Mouse (Mus musculus) small intestine, adult 2 months (tissue): Measurements from ENCODE around the gene Ltc4s. TPM values are rescaled to one million over a fixed set of nuclear protein-coding genes. Genes with fewer than 3 reads are reported as not detected.

Source experiments
- H3K27ac ChIP-seq: fragments of 200-500 bp; 2 replicates; pipeline ENCODE4 v1.5.1; 2012; ENCODE audit warnings: low read depth, low read length, control low read depth, inconsistent platforms; ENCODE audit not compliant: insufficient read depth
- H3K27me3 ChIP-seq: fragments of 200-500 bp; 2 replicates; pipeline ENCODE4 v1.6.1; 2012; ENCODE audit warnings: mild to moderate bottlenecking, moderate library complexity, low read length, inconsistent platforms; ENCODE audit not compliant: control insufficient read depth, insufficient read depth
- H3K36me3 ChIP-seq: fragments of 200-500 bp; 2 replicates; pipeline ENCODE4 v1.6.1; 2012; ENCODE audit warnings: mild to moderate bottlenecking, low read length, control low read depth, inconsistent platforms; ENCODE audit not compliant: control insufficient read depth, insufficient read depth
- H3K4me1 ChIP-seq: fragments of 200-500 bp; 2 replicates; pipeline ENCODE4 v1.6.1; 2012; ENCODE audit warnings: low read length, inconsistent platforms, mixed read lengths; ENCODE audit not compliant: control insufficient read depth, insufficient read depth, insufficient read length
- H3K4me3 ChIP-seq: fragments of 200-500 bp; 2 replicates; pipeline ENCODE4 v1.5.1; 2012; ENCODE audit warnings: low read depth, mild to moderate bottlenecking, control low read depth, inconsistent platforms, low read length, moderate library complexity
- CTCF ChIP-seq: fragments of 200-500 bp; IDR thresholded peaks from 2 replicates; pipeline ENCODE4 v1.5.1; 2012; ENCODE audit warnings: low read depth, mild to moderate bottlenecking, control low read depth, inconsistent platforms, low read length, moderate library complexity, mixed read lengths; ENCODE audit not compliant: insufficient replicate concordance, insufficient read length; ENCODE audit errors: extremely low read depth
- POLR2A ChIP-seq: fragments of 200-500 bp; IDR thresholded peaks from 2 replicates; pipeline ENCODE4 v1.6.1; 2012; ENCODE audit warnings: low read depth, mild to moderate bottlenecking, control low read depth, inconsistent platforms, low read length, moderate library complexity
- WGBS: fragments of 180-500 bp; shearing (Covaris S2); methylation state at CpG from one replicate; pipeline ENCODE4 v1.1.7; 2018; 5-methylcytosine and 5-hydroxymethylcytosine counted together
- polyA plus RNA-seq: library from polyadenylated mRNA; depleted of rRNA; stranded (reverse); fragments of >200 nt; gene quantifications from 2 replicates; pipeline ENCODE4 v1.2.3, GENCODE M21; 2012

The Ltc4s gene
- polyA plus RNA-seq, 1 experiment: 51.3 TPM

- Histone ChIP-seq H3K27me3 (no peaks in the 10 kb centered on the region), H3K36me3 (no peaks in the 10 kb centered on the region), H3K4me3 (peak overlapping the region; percentile 91), H3K27ac (peak overlapping the region; percentile 90), H3K4me1 (peaks cover 32% of the 10 kb centered on the region)
- WGBS: 3% methylated on average over 17 of the region's 17 CpGs
- TF ChIP-seq CTCF: no peak
These were observed 14.4 kb downstream of the Ltc4s start for GRCm38 (mm10) chr11:50223783-50224662.

DNA sequence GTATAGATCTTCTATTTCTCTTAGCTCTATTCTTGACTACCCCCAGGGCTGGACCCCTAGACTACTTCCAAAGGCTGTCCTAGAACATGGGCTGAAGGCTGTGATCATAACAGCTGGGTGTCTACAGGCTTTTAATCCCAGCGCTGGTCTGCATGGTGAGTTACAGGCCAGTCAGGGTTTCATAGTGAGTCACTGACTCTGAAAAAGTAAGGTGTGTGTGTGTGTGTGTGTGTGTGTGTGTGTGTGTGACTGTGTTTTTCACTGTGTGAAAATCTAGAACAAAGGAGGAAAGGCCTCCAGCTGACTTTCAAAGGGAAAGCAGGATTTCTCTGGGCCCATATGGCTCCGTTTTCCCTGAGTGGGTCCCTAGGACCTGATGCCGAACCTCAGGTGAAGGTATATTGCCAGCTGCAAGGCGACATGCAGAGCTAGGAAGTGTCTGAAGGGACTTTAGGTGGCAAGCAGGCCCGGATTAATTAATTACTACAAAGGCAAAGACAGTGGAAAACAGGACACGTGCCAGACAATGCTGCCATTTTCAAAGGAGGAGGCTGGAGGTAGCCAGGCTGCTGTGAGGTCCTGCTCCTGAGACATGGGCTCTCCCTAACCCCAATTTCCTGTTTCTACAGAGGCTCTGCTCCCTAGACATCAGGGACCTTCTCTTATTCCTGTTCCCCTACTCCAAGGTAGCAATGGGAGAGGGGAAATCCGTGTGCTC, 15.7 kb downstream of the Ltc4s start:
- H3K27ac ChIP-seq: 0 out of 2 replicates have a peak overlapping the region, but pooled peaks have one; percentile 7
- WGBS: 29% methylated on average over 7 of the region's 7 CpGs
- peak overlapping the region; percentile 2 for H3K4me3 ChIP-seq
- H3K27me3 ChIP-seq: no peaks in the 10 kb centered on the region
- no peaks in the 10 kb centered on the region for H3K36me3 ChIP-seq
- no peak for TF ChIP-seq POLR2A
- H3K4me1 ChIP-seq: peaks cover 24% of the 10 kb centered on the region

DNA sequence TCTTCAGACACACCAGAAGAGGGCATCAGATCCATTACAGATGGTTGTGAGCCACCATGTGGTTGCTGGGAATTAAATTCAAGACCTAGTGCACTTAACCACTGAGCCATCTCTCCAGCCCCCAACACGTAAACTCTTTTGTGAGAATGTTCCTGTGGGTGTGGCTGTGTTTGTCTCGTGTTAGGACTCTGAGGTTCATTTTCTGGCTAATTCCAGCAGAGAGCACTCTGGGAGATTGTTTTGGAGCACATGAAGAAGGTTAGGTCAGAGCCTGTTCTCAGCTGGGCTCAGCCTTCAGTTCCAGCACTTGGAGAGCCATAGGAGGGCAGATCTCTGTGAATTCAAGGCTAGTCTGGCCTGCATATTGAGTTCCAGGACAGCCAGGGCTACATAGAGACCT, 18.6 kb downstream of the Ltc4s start:
- Histone ChIP-seq H3K4me1 (peaks cover 10% of the 10 kb centered on the region), H3K27ac (no peak overlapping the region), H3K36me3 (no peaks in the 10 kb centered on the region), H3K27me3 (no peaks in the 10 kb centered on the region), H3K4me3 (no peak overlapping the region)
- TF ChIP-seq POLR2A: no peak
- TF ChIP-seq CTCF: no peak
- 39% methylated on average over 2 of the region's 2 CpGs for WGBS

GRCm38 (mm10) chr11:50217811-50218210, 20.6 kb downstream of the Ltc4s start:
- Histone ChIP-seq H3K36me3 (no peaks in the 10 kb centered on the region), H3K4me3 (no peak overlapping the region), H3K27me3 (no peaks in the 10 kb centered on the region), H3K27ac (0 out of 2 replicates have a peak overlapping the region, but pooled peaks have one; percentile 8), H3K4me1 (peaks cover 17% of the 10 kb centered on the region)
- 59% methylated on average over 4 of the region's 4 CpGs for WGBS
- TF ChIP-seq POLR2A (no peak), CTCF (no peak)

- no peak overlapping the region for H3K4me3 ChIP-seq
- H3K36me3 ChIP-seq: no peaks in the 10 kb centered on the region
- H3K27ac ChIP-seq: no peak overlapping the region
- no peaks in the 10 kb centered on the region for H3K27me3 ChIP-seq
- peaks cover 21% of the 10 kb centered on the region for H3K4me1 ChIP-seq
- 65% methylated on average over 4 of the region's 4 CpGs for WGBS
- no peak for TF ChIP-seq CTCF
- TF ChIP-seq POLR2A: no peak
These were observed 21.6 kb downstream of the Ltc4s start for GRCm38 (mm10) chr11:50216724-50217366.

DNA sequence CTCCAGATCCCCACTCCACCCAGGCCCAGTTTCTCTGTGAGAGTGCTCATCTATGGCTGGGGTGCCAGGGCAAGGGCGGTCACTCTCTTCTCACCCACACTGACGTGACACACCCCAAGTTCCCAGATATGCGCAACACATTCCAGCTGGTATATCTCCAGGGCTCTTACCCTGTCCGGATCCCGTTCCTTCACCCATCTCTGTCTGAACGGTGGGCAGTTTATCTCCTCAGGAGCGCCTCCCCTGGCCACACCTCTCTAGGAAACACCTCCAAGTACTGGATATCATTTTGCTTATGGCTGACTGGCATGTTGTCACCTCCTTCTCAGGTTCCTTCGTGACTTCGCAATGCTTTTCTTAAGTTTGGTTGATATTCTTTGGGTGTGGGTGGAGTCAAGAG, 22.8 kb downstream of the Ltc4s start:
- no peak for TF ChIP-seq POLR2A
- no peak for TF ChIP-seq CTCF

DNA sequence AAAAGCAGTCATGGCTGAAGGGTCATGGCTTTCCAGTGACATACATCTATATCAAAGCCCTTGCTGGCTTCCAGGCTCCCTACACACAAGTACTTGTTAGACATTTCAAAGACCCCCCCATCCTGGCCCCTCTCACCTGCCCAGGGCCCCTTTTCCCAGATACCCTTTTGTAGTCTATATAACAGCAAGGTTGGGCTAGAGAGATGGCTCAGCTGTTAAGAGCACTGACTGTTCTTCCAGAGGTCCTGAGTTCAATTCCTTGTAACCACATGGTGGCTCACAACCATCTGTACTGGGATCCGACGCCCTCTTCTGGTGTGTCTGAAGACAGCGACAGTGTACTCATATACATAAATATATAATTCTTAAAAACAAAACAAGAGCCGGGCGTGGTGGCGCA, 23.8 kb downstream of the Ltc4s start:
- Histone ChIP-seq H3K27me3 (no peaks in the 10 kb centered on the region), H3K4me1 (peaks cover 23% of the 10 kb centered on the region), H3K27ac (no peak overlapping the region), H3K36me3 (no peaks in the 10 kb centered on the region), H3K4me3 (no peak overlapping the region)
- TF ChIP-seq CTCF (no peak), POLR2A (no peak)
- WGBS: 91% methylated on average over 6 of the region's 6 CpGs

More for the DNA sequence above, 22.8 kb downstream of the Ltc4s start:
- Histone ChIP-seq H3K27ac (no peak overlapping the region), H3K27me3 (no peaks in the 10 kb centered on the region), H3K4me3 (no peak overlapping the region), H3K36me3 (no peaks in the 10 kb centered on the region), H3K4me1 (peaks cover 25% of the 10 kb centered on the region)
- 83% methylated on average over 9 of the region's 9 CpGs for WGBS
